ENCODE assay signal across 8 mouse cellular contexts in genomic region chr6:24456097-24456496, GRCm38 (mm10). TPM values are rescaled to one million over a fixed set of nuclear protein-coding genes. Genes with fewer than 3 reads are reported as not detected.
A peak's percentile ranks its signal among the peaks of the same experiment; 100 is the strongest.
DNase-seq lines count a peak whose midpoint lies in the region; ATAC-seq and TF ChIP-seq lines count a peak whose summit lies in the region.

No protein-coding gene starts in this region.

- peak; percentile 79 for TF ChIP-seq CTCF in cortical plate, adult 2 months (IDR thresholded peaks at IDR 0.05; ENCODE audit: extremely low read depth, insufficient read depth, low read length)

- intact Hi-C loops in heart, postnatal 36 days (cut with DNase I): no loop called here

- no peaks in the 10 kb centered on the region for H3K27me3 ChIP-seq in kidney, embryonic 15.5 days

- peaks cover 5% of the 10 kb centered on the region for H3K4me1 ChIP-seq in kidney, embryonic 15.5 days
- H3K4me1 ChIP-seq in cortical plate, adult 2 months (ENCODE audit: control insufficient read depth, insufficient read depth, low read length): no peaks in the 10 kb centered on the region

- no peaks in the 10 kb centered on the region for H3K9me3 ChIP-seq in kidney, embryonic 15.5 days (replicated peaks)

- TF ChIP-seq POLR2A in cortical plate, adult 2 months (IDR thresholded peaks at IDR 0.05; ENCODE audit: extremely low read depth, insufficient read depth, low read length): no peak

- 44% methylated on average over 7 of the region's 7 CpGs for WGBS in kidney, embryonic 15.5 days

- no peak overlapping the region for H3K9ac ChIP-seq in kidney, embryonic 15.5 days

- no peaks in the 10 kb centered on the region for H3K36me3 ChIP-seq in kidney, embryonic 15.5 days

- no peak overlapping the region for H3K27ac ChIP-seq in kidney, embryonic 15.5 days
- H3K27ac ChIP-seq in cortical plate, adult 2 months (ENCODE audit: insufficient read depth, low read length): no peak overlapping the region

- no peak overlapping the region for H3K4me3 ChIP-seq in kidney, embryonic 15.5 days (replicated peaks)
- H3K4me3 ChIP-seq in cortical plate, adult 2 months (ENCODE audit: insufficient read depth, low read length): no peak overlapping the region

- no peak for ATAC-seq in kidney, embryonic 15.5 days (replicated peaks; ENCODE audit: low FRiP score)

- H3K4me2 ChIP-seq in kidney, embryonic 15.5 days: no peak overlapping the region

- DNase-seq in kidney, adult 11 months: peak; percentile 49
- DNase-seq in adrenal gland, adult (ENCODE audit: inconsistent age in 2 of 2, low spot score in 1 of 2): peak; percentile 60 to 87
- peak; percentile 6 to 35 for DNase-seq in heart, postnatal 36 days
- peak; percentile 87 to 90 for DNase-seq in left cerebral cortex, adult 18-20 months (ENCODE audit: low spot score in 2 of 2)
- DNase-seq in ovary, postnatal 10 days (ENCODE audit: low spot score): peak; percentile 23
- DNase-seq in spleen, adult 12 weeks (ENCODE audit: low spot score): no peak

RNA-seq across cellular contexts. Expression of gene Iqub, which starts 58.8 kb away (rescaled TPM):
- 0.05 and 0.12 TPM in 2 replicates for polyA plus RNA-seq in kidney, embryonic 15.5 days (2015; fragmentation: Nextera tagmentation; extraction: Ambion mirVana)
- polyA plus RNA-seq in cortical plate, adult 2 months (2012; rRNA removed): 0.74 and 0.98 TPM in 2 replicates
- total RNA-seq in heart, postnatal 36 days (2021): under 1 TPM; 0.42 to 0.46 TPM
- total RNA-seq in left cerebral cortex, adult 18-20 months (2021): 1 to 10 TPM; 1.5 to 2.7 TPM
